Mouse (Mus musculus) embryonic fibroblast, embryonic 13.5 days (primary cell): ENCODE data around the gene Prr36. TPM values are rescaled to one million over a fixed set of nuclear protein-coding genes. Genes with fewer than 3 reads are reported as not detected.

Experiments used
- H3K27ac ChIP-seq: 2 replicates; pipeline ENCODE4 v1.5.1; 2012; ENCODE audit warnings: low read length, control low read depth, inconsistent platforms; ENCODE audit not compliant: insufficient read depth
- H3K4me1 ChIP-seq: 2 replicates; pipeline ENCODE4 v1.6.1; 2011; ENCODE audit warnings: low read length; ENCODE audit not compliant: control insufficient read depth, insufficient read depth
- H3K4me3 ChIP-seq: 2 replicates; pipeline ENCODE4 v1.5.1; 2011; ENCODE audit warnings: mild to moderate bottlenecking, control low read depth, low read length; ENCODE audit not compliant: insufficient read depth
- CTCF ChIP-seq: IDR thresholded peaks from 2 replicates; pipeline ENCODE4 v1.5.1; 2011; ENCODE audit warnings: mild to moderate bottlenecking, control low read depth, low read length, moderate library complexity, borderline replicate concordance; ENCODE audit not compliant: insufficient read depth
- POLR2A ChIP-seq: IDR thresholded peaks from 2 replicates; pipeline ENCODE4 v1.6.1; 2011; ENCODE audit warnings: low read depth, mild to moderate bottlenecking, control low read depth, low read length, moderate library complexity
- polyA plus RNA-seq: library from polyadenylated mRNA; stranded (reverse); fragments of >200 nt; gene quantifications from 2 replicates; pipeline ENCODE4 v1.2.4, GENCODE M21; 2011; ENCODE audit warnings: low read depth; ENCODE audit not compliant: missing spikeins, insufficient read length

Prr36 gene
- polyA plus RNA-seq, 1 experiment, result 0.23 TPM

GRCm38 (mm10) chr8:4222059-4222458 lies 4.8 kb upstream of the Prr36 start:
- no peaks in the 10 kb centered on the region for H3K4me1 ChIP-seq
- H3K27ac ChIP-seq, result no peak overlapping the region
- TF ChIP-seq CTCF (no peak), POLR2A (no peak)

DNA sequence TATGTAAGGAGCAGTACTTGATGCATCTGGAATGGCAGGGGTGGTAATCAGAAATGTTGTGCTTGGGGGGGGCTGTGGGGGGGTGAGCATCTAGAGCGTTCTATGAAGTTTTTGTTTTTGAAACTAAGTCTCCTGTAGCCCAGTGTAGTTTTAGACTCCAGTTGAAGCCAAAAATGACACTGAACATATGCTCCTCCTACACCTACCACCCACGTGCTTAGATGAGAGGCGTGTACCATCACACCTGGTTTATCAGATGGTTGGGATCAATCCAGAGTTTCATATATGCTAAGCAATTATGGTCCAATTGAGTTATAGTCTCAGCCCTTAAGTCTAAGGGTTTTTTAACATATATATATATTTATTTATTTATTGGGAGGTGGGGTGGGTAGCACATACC lies 2.4 kb upstream of the Prr36 start:
- TF ChIP-seq CTCF (no peak), POLR2A (no peak)
- no peak overlapping the region for H3K27ac ChIP-seq
- no peak overlapping the region for H3K4me3 ChIP-seq
- H3K4me1 ChIP-seq, result no peaks in the 10 kb centered on the region

More at GRCm38 (mm10) chr8:4222059-4222458, 4.8 kb upstream of the Prr36 start:
- no peak overlapping the region for H3K4me3 ChIP-seq

DNA sequence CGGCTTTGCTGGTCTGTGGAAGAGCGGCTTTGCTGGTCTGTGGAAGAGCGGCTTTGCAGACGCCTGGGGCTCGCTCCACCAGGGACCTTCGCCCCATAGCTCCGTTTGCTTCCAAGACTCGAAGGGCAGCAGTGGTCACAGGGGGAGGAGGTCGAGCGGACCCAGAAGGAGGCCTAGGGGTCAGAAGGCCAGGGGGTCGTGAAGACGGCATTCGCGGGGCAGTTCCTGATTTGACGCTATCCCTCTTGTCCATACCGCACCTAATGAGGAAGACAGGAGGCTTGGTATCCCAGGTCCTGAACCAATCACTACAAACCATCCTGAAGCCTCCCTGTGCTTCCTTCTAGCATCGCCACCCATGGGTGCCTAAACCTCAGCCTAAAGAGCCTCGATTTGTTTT lies 963 bp downstream of the Prr36 start:
- Histone ChIP-seq H3K27ac (no peak overlapping the region), H3K4me3 (no peak overlapping the region), H3K4me1 (no peaks in the 10 kb centered on the region)
- TF ChIP-seq CTCF (no peak), POLR2A (no peak)

DNA sequence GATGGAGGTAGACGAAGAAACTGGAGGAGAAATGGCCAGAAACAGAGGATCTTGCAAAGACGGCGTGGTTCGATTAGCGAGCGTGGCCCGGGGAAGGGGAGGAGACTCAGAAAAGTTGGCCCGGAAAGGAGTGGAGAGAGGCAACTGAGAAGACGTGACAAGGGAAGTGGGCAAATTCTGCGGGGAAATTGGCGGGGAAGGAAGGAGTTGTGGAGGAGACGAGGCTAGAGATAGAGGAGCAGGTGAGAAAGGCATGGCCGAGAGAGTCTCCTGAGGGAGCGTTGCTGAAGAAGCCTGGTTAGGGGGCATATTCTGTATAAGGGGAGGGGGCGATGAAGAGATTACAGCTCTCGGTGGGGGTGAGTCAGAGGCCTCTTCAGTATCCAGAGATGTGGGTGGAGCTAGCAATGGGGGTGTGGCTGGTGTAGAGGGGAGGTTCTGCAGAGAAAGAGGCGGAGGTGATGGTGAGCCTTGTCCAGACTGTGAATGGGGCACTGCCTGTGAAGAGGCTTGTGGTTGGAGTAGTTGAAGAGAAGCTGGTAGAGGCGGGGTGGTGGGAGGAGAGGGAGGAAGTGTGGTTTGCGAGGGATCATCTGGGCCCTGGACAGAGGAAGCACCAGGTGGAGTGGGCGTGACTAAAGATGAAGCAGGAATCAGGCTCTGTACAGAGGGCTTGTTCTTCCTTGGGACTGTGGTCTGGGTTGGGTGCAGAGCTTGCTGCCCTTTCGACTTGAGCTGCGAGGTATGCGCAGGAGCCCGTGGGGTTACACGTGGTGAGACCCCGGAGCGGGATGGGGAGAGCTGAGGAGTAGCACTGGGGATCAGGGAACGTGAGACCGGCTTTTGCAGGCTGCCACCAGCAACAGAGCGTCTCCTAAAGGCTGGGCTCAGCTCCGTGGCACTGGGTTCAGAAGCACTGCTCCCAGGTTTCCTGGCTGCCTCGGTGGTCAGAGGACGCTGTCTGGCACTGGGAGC lies 3.0 kb downstream of the Prr36 start:
- Histone ChIP-seq H3K4me1 (no peaks in the 10 kb centered on the region), H3K27ac (no peak overlapping the region), H3K4me3 (no peak overlapping the region)
- TF ChIP-seq POLR2A (no peak), CTCF (no peak)

GRCm38 (mm10) chr8:4213210-4214005 lies 3.9 kb downstream of the Prr36 start:
- TF ChIP-seq POLR2A, result no peak
- TF ChIP-seq CTCF, result no peak
- no peak overlapping the region for H3K4me3 ChIP-seq
- H3K4me1 ChIP-seq, result no peaks in the 10 kb centered on the region
- H3K27ac ChIP-seq, result no peak overlapping the region

DNA sequence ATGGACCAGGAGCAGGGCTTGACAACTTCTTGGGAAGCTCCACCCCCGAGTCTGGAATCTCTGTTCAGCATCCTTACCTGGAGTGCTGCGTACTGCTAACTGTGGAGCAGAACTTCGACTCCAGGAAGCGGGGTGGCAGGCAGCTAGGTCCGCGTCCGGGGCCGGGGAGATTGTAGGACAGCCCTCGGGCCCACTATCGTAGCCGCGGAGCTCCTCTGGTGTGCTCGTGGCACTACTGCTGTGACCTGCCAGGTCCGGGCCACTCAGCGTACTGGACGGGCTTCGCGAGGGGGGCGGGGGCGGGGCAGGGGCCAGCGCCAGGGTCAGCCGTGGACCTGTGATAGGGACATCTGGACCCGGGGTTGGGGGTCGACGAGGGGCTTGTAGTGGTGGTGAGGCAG lies 4.5 kb downstream of the Prr36 start:
- no peak for TF ChIP-seq CTCF
- Histone ChIP-seq H3K27ac (no peak overlapping the region), H3K4me3 (no peak overlapping the region; the same call in 1 of the 2 replicates), H3K4me1 (no peaks in the 10 kb centered on the region)

- no peak for TF ChIP-seq POLR2A
- no peak for TF ChIP-seq CTCF
- Histone ChIP-seq H3K4me1 (no peaks in the 10 kb centered on the region), H3K27ac (no peak overlapping the region), H3K4me3 (no peak overlapping the region)
Observed at GRCm38 (mm10) chr8:4211097-4211496, 6.2 kb downstream of the Prr36 start.

GRCm38 (mm10) chr8:4207016-4207350 lies 10.3 kb downstream of the Prr36 start:
- H3K4me1 ChIP-seq, result no peaks in the 10 kb centered on the region
- TF ChIP-seq CTCF (no peak), POLR2A (no peak)
- H3K4me3 ChIP-seq, result no peak overlapping the region
- no peak overlapping the region for H3K27ac ChIP-seq

DNA sequence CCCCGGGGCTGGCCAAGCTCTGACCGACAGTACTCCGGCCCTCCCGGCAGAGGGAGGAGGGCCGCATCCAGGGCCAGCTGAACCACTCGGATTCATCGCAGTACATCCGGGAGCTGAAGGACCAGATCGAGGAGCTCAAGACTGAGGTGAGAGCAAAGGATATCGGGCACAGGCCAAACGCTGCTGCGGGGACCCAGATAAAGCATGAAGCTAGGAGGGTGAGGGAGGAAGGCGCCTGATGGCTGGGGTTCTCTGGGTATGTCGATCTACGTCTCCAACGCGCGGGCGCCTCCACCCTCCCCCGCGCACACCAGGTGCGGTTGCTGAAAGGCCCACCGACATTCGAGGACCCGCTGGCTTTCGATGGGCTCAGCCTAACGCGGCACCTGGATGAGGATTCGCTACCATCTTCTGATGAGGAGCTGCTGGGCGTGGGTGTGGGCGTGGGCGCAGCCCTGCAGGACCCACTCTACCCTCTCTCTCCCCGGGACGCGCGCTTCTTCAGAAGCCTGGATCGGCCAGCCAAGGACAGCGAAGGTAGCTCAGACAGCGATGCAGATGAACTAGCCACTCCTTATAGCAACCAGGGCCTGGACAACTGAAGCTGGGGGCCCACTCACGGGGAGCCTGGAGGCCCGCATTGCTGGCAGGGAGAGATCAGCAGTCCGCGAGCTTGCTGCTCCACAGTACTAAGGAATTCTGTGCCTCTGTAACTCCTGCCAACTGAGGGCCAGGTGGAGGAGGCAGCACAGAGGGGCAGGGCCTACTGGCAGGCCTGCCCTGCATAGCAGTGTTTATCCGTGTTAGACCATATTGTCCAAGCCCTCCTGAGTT lies 10.9 kb downstream of the Prr36 start:
- H3K4me3 ChIP-seq, result no peak overlapping the region
- no peak overlapping the region for H3K27ac ChIP-seq
- no peaks in the 10 kb centered on the region for H3K4me1 ChIP-seq
- TF ChIP-seq CTCF, result no peak

GRCm38 (mm10) chr8:4205246-4206123 lies 11.8 kb downstream of the Prr36 start:
- TF ChIP-seq POLR2A (no peak), CTCF (no peak)
- Histone ChIP-seq H3K4me3 (no peak overlapping the region), H3K4me1 (no peaks in the 10 kb centered on the region), H3K27ac (no peak overlapping the region)
